Mouse (Mus musculus) midbrain, embryonic 11.5 days (tissue): ENCODE results near the gene Hspg2. TPM values are rescaled to one million over a fixed set of nuclear protein-coding genes. Genes with fewer than 3 reads are reported as not detected.
A peak's percentile ranks its signal among the peaks of the same experiment; 100 is the strongest.
"Not testable (repeated sequence)": the region's sequence is repeated elsewhere in the genome, so short reads cannot be mapped to it uniquely, and the experiment has no call there.

Experiments
- ATAC-seq: fragments of 200-750 bp; cut with Nextera tagmentation; 2 replicates; pipeline ENCODE4 v1.8.0; 2017; ENCODE audit warnings: moderate TSS enrichment, moderate library complexity; ENCODE audit not compliant: low FRiP score
- DNase-seq: peaks from one replicate; pipeline ENCODE4 v3.0.0; 2015; ENCODE audit warnings: low spot score; ENCODE audit errors: missing footprints
- H3K27ac ChIP-seq: fragments of 300-500 bp; sonication (generic); 2 replicates; pipeline ENCODE4 v1.5.1; 2014; ENCODE audit warnings: low read depth, low read length
- H3K27me3 ChIP-seq: fragments of 300-500 bp; sonication (generic); 2 replicates; pipeline ENCODE4 v1.6.1; 2014; ENCODE audit warnings: mild to moderate bottlenecking, low read length, moderate library complexity, mixed read lengths; ENCODE audit not compliant: control insufficient read depth, insufficient read depth
- H3K36me3 ChIP-seq: fragments of 300-500 bp; sonication (generic); 2 replicates; pipeline ENCODE4 v1.6.1; 2014; ENCODE audit warnings: mild to moderate bottlenecking, low read length, moderate library complexity, mixed read lengths; ENCODE audit not compliant: control insufficient read depth, insufficient read depth
- H3K4me1 ChIP-seq: fragments of 300-500 bp; sonication (generic); 2 replicates; pipeline ENCODE4 v1.6.1; 2014; ENCODE audit warnings: low read length; ENCODE audit not compliant: control insufficient read depth, insufficient read depth
- H3K4me2 ChIP-seq: fragments of 300-500 bp; sonication (generic); 2 replicates; pipeline ENCODE4 v1.6.1; 2014; ENCODE audit warnings: mild to moderate bottlenecking, moderate library complexity
- H3K4me3 ChIP-seq: fragments of 300-500 bp; sonication (generic); 2 replicates; pipeline ENCODE4 v1.5.1; 2014; ENCODE audit warnings: low read depth, low read length
- H3K9ac ChIP-seq: fragments of 300-500 bp; sonication (generic); 2 replicates; pipeline ENCODE4 v1.6.1; 2014; ENCODE audit warnings: low read length
- H3K9me3 ChIP-seq: fragments of 300-500 bp; sonication (generic); 2 replicates; pipeline ENCODE4 v1.6.1; 2016; ENCODE audit warnings: low read length; ENCODE audit not compliant: control insufficient read depth
- WGBS: fragments of 180-500 bp; shearing (Covaris S2); extraction: QIAGEN DNeasy Blood & Tissue Kit; methylation state at CpG from one replicate; pipeline ENCODE4 v1.1.7; 2014; 5-methylcytosine and 5-hydroxymethylcytosine counted together
- polyA plus RNA-seq: library from polyadenylated mRNA; unstranded; fragments of >200 nt; fragmentation: Nextera tagmentation; extraction: Ambion mirVana; gene quantifications from 2 replicates; pipeline ENCODE4 v1.2.1, GENCODE M21; 2014

Gene Hspg2
- polyA plus RNA-seq, 1 experiment from 2014 or later: 11.2 TPM

- not testable (repeated sequence) for H3K36me3 ChIP-seq, DNase-seq, H3K4me1 ChIP-seq, H3K9me3 ChIP-seq, H3K27ac ChIP-seq, H3K4me2 ChIP-seq, H3K4me3 ChIP-seq, H3K27me3 ChIP-seq, ATAC-seq, H3K9ac ChIP-seq
- 100% methylated on average over 2 of the region's 3 CpGs for WGBS
Measured at GRCm38 (mm10) chr4:137589095-137589494, 120.5 kb downstream of the Hspg2 start.

DNA sequence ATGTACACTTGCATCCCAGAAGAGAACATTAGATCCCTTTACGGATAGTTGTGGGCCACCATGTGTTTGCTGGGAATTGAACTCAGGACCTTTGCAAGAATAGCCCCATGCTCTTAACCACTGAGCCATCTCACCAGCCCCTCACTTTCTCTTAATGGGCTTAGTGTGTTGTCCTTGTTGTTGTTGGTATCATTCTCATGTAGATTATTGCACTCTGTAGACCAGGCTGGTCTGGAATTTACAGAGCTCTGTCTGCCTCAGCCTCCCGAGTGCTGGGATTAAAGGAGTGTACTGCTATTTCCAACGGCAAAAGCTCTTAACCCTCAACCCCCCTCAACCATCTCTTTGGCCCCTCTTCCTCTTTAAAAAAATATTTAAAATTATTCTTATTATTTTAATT, 121.0 kb downstream of the Hspg2 start:
- H3K27me3 ChIP-seq: no peaks in the 10 kb centered on the region
- H3K4me1 ChIP-seq: no peaks in the 10 kb centered on the region
- 92% methylated on average over 3 of the region's 3 CpGs for WGBS
- H3K27ac ChIP-seq: no peak overlapping the region
- H3K9me3 ChIP-seq: no peaks in the 10 kb centered on the region
- no peak overlapping the region for H3K9ac ChIP-seq
- no peak overlapping the region for H3K4me2 ChIP-seq
- DNase-seq: no peak
- no peaks in the 10 kb centered on the region for H3K36me3 ChIP-seq
- no peak overlapping the region for H3K4me3 ChIP-seq
- no peak for ATAC-seq

- no peaks in the 10 kb centered on the region for H3K27me3 ChIP-seq
- no peaks in the 10 kb centered on the region for H3K36me3 ChIP-seq
- no peak overlapping the region for H3K9ac ChIP-seq
- H3K4me1 ChIP-seq: peaks cover 11% of the 10 kb centered on the region
- H3K27ac ChIP-seq: no peak overlapping the region
- DNase-seq: no peak
- no peak for ATAC-seq
- no peaks in the 10 kb centered on the region for H3K9me3 ChIP-seq
- WGBS: 92% methylated on average over 4 of the region's 4 CpGs
- H3K4me3 ChIP-seq: no peak overlapping the region
- H3K4me2 ChIP-seq: no peak overlapping the region
Measured at GRCm38 (mm10) chr4:137590961-137591360, 122.4 kb downstream of the Hspg2 start.

GRCm38 (mm10) chr4:137593601-137594495, 125.3 kb downstream of the Hspg2 start, which contains the start of gene Usp48:
TSS of gene Usp48 (plus strand) at chr4:137593755.
- Histone ChIP-seq H3K9ac (peak within 1 kb of the TSS; percentile 90), H3K36me3 (no peaks in the 10 kb centered on the region), H3K27ac (peak within 1 kb of the TSS; percentile 98), H3K4me2 (peak within 1 kb of the TSS; percentile 78), H3K4me3 (peak within 1 kb of the TSS; percentile 96), H3K4me1 (peaks cover 14% of the 10 kb centered on the region), H3K9me3 (no peaks in the 10 kb centered on the region), H3K27me3 (no peaks in the 10 kb centered on the region)
- under 1% methylated on average over 92 of the region's 92 CpGs for WGBS
- DNase-seq (peak; percentile 100), ATAC-seq (peak; percentile 93)

DNA sequence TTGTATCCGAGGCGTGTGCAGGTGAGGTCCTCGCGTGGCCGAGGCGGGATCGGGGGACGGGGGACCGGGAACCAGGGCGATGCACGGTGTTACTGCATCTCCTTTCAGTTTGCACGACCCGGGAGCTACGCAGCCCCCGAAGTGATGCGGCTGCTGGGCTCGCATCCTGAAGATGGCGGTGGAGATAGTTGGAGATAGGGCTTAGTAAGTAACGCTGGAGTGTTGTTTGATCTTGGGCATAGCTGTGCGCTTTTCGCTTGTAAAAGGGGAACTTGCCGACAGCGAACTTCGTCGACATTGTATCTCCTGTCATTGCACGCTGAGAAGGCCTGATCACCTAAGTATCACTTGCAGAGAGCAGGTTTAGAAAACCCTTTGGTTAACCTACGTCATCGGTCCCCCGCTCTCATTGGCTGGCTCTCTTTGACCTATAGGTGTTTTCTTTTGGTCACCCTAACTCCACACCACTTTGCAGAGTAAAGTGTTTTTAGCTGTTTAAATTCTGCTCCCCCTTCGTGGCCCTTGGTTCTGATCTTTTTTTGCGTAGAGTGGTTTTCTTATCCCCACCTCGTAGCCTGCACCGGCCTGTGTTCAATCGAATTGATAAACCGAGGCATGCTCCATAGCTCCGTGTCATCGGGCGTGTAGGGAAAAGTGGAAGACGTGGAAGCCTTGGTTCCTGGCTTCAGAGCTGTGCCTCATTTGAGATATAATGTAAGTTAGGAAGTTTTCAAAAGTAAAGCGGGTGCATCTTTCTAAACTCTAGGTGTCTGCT, 126.1 kb downstream of the Hspg2 start:
- 6% methylated on average over 40 of the region's 40 CpGs for WGBS
- peak; percentile 96 for DNase-seq
- peak overlapping the region; percentile 96 for H3K4me3 ChIP-seq
- no peaks in the 10 kb centered on the region for H3K27me3 ChIP-seq
- peak overlapping the region; percentile 78 for H3K4me2 ChIP-seq
- no peak; the same call in 1 of the 2 replicates for ATAC-seq
- H3K9me3 ChIP-seq: no peaks in the 10 kb centered on the region
- H3K27ac ChIP-seq: peak overlapping the region; percentile 65
- peak overlapping the region; percentile 90 for H3K9ac ChIP-seq
- no peaks in the 10 kb centered on the region for H3K36me3 ChIP-seq
- peaks cover 14% of the 10 kb centered on the region for H3K4me1 ChIP-seq

- Histone ChIP-seq H3K9ac (no peak overlapping the region), H3K27me3 (no peaks in the 10 kb centered on the region), H3K4me3 (no peak overlapping the region), H3K4me2 (no peak overlapping the region), H3K27ac (no peak overlapping the region), H3K9me3 (no peaks in the 10 kb centered on the region), H3K4me1 (peaks cover 14% of the 10 kb centered on the region), H3K36me3 (no peaks in the 10 kb centered on the region)
- WGBS: 95% methylated on average over 4 of the region's 4 CpGs
- no peak for ATAC-seq
- DNase-seq: no peak
Measured at GRCm38 (mm10) chr4:137597098-137597630, 128.6 kb downstream of the Hspg2 start.

GRCm38 (mm10) chr4:137598577-137598976, 130.0 kb downstream of the Hspg2 start:
- H3K4me3 ChIP-seq: no peak overlapping the region
- H3K4me2 ChIP-seq: no peak overlapping the region
- no peaks in the 10 kb centered on the region for H3K9me3 ChIP-seq
- H3K27me3 ChIP-seq: no peaks in the 10 kb centered on the region
- H3K36me3 ChIP-seq: no peaks in the 10 kb centered on the region
- H3K27ac ChIP-seq: no peak overlapping the region
- 70% methylated on average over 5 of the region's 5 CpGs for WGBS
- H3K9ac ChIP-seq: no peak overlapping the region
- DNase-seq (no peak), ATAC-seq (no peak)
- H3K4me1 ChIP-seq: peaks cover 14% of the 10 kb centered on the region

- Histone ChIP-seq H3K27ac (no peak overlapping the region), H3K4me1 (no peaks in the 10 kb centered on the region; the same call in 1 of the 2 replicates), H3K9ac (no peak overlapping the region), H3K27me3 (no peaks in the 10 kb centered on the region), H3K4me2 (no peak overlapping the region), H3K4me3 (no peak overlapping the region), H3K9me3 (no peaks in the 10 kb centered on the region), H3K36me3 (peaks cover 12% of the 10 kb centered on the region)
- ATAC-seq: no peak
- WGBS: 90% methylated on average over 11 of the region's 11 CpGs
- DNase-seq: no peak
Measured at GRCm38 (mm10) chr4:137603449-137604171, 135.0 kb downstream of the Hspg2 start.
